Mouse (Mus musculus): ENCODE measurements around the gene Tbc1d16.
A peak's percentile ranks its signal among the peaks of the same experiment; 100 is the strongest.
"Not testable (repeated sequence)": the region's sequence is repeated elsewhere in the genome, so short reads cannot be mapped to it uniquely, and the experiment has no call there.

Tbc1d16 gene

GRCm38 (mm10) chr11:119228091-119228781 lies at the start of gene Tbc1d16, which contains the start of gene Ccdc40:
Gene Tbc1d16 (minus strand): TSS chr11:119228499.
Gene Ccdc40 (plus strand): TSS chr11:119228572.
- no peak for DNase-seq (ENCODE audit: low read depth, low spot score)

- no peak for DNase-seq (ENCODE audit: low read depth, low spot score)
Measured at GRCm38 (mm10) chr11:119273186-119273930, 45.1 kb upstream of the Tbc1d16 start.

- not testable (repeated sequence) for DNase-seq (ENCODE audit: low read depth, low spot score)
Measured at GRCm38 (mm10) chr11:119272492-119272891, 44.2 kb upstream of the Tbc1d16 start.

GRCm38 (mm10) chr11:119268557-119269195 lies 40.4 kb upstream of the Tbc1d16 start:
- DNase-seq (ENCODE audit: low read depth, low spot score): no peak

GRCm38 (mm10) chr11:119267768-119268556 lies 39.7 kb upstream of the Tbc1d16 start, which contains the start of gene Gaa:
Gene Gaa (plus strand): TSS chr11:119267887.
- DNase-seq (ENCODE audit: low read depth, low spot score): peak; percentile 77

GRCm38 (mm10) chr11:119267241-119267674 lies 39.0 kb upstream of the Tbc1d16 start:
- no peak for DNase-seq (ENCODE audit: low read depth, low spot score)

- no peak for DNase-seq (ENCODE audit: low read depth, low spot score)
Measured at GRCm38 (mm10) chr11:119265811-119266210, 37.5 kb upstream of the Tbc1d16 start.

GRCm38 (mm10) chr11:119264413-119264812 lies 36.1 kb upstream of the Tbc1d16 start:
- no peak for DNase-seq (ENCODE audit: low read depth, low spot score)

GRCm38 (mm10) chr11:119259977-119260376 lies 31.7 kb upstream of the Tbc1d16 start:
- DNase-seq (ENCODE audit: low read depth, low spot score): no peak

- DNase-seq (ENCODE audit: low read depth, low spot score): no peak
Measured at GRCm38 (mm10) chr11:119258572-119259322, 30.4 kb upstream of the Tbc1d16 start.

- no peak for DNase-seq (ENCODE audit: low read depth, low spot score)
Measured at GRCm38 (mm10) chr11:119258216-119258571, 29.9 kb upstream of the Tbc1d16 start.

GRCm38 (mm10) chr11:119256557-119256956 lies 28.3 kb upstream of the Tbc1d16 start:
- not testable (repeated sequence) for DNase-seq (ENCODE audit: low read depth, low spot score)

- DNase-seq (ENCODE audit: low read depth, low spot score): no peak
Measured at GRCm38 (mm10) chr11:119252854-119253541, 24.7 kb upstream of the Tbc1d16 start.

- DNase-seq (ENCODE audit: low read depth, low spot score): no peak
Measured at GRCm38 (mm10) chr11:119250998-119251397, 22.7 kb upstream of the Tbc1d16 start.

GRCm38 (mm10) chr11:119249011-119249410 lies 20.7 kb upstream of the Tbc1d16 start:
- no peak for DNase-seq (ENCODE audit: low read depth, low spot score)

- not testable (repeated sequence) for DNase-seq (ENCODE audit: low read depth, low spot score)
Measured at GRCm38 (mm10) chr11:119245543-119245942, 17.2 kb upstream of the Tbc1d16 start.

- DNase-seq (ENCODE audit: low read depth, low spot score): no peak
Measured at GRCm38 (mm10) chr11:119239480-119239879, 11.2 kb upstream of the Tbc1d16 start.

- DNase-seq (ENCODE audit: low read depth, low spot score): no peak
Measured at GRCm38 (mm10) chr11:119238305-119238721, 10.0 kb upstream of the Tbc1d16 start.

GRCm38 (mm10) chr11:119237568-119238304 lies 9.4 kb upstream of the Tbc1d16 start:
- DNase-seq (ENCODE audit: low read depth, low spot score): no peak
